Mouse (Mus musculus) ES-E14 (cell line): ENCODE measurements at regions not wholly inside any gene's neighbourhood (a gene's known extent, or its start where the extent isn't known, plus 50 kb on each side); places are given as distances from the start of the nearest gene placed in this dataset.

ENCODE experiments used
- CHD2 ChIP-seq: IDR thresholded peaks from 2 replicates; pipeline ENCODE4 v1.6.1; 2014; ENCODE audit warnings: mild to moderate bottlenecking, low read depth, low read length, inconsistent platforms
- HCFC1 ChIP-seq: IDR thresholded peaks from 2 replicates; pipeline ENCODE4 v1.6.1; 2012; ENCODE audit warnings: low read length, inconsistent platforms, borderline replicate concordance; ENCODE audit not compliant: insufficient read depth

GRCm38 (mm10) chr7:136285606-136286005, 569.4 kb upstream of the Mki67 start:
- TF ChIP-seq HCFC1 (no peak), CHD2 (no peak)
